Mouse (Mus musculus) heart, embryonic 10.5 days (tissue): ENCODE data around the gene Eef1akmt2. TPM values are rescaled to one million over a fixed set of nuclear protein-coding genes. Genes with fewer than 3 reads are reported as not detected.

Experiments used
- polyA plus RNA-seq: library from polyadenylated mRNA; unstranded; fragments of >200 nt; fragmentation: Nextera tagmentation; extraction: Ambion mirVana; gene quantifications from 2 replicates; pipeline ENCODE4 v1.2.1, GENCODE M21; 2016

Gene Eef1akmt2
- polyA plus RNA-seq, 1 experiment from 2014 or later: 54.1 TPM

Other genes starting within 250 kb of the Eef1akmt2 start
- gene Lhpp, start 242.0 kb downstream of the Eef1akmt2 start, polyA plus RNA-seq: 17.4 and 19.3 TPM in 2 replicates
- 17.7 and 18.4 TPM in 2 replicates for gene Fam53b, start 38.8 kb downstream of the Eef1akmt2 start, polyA plus RNA-seq
- 26.9 and 28.0 TPM in 2 replicates for gene Abraxas2, start 6.6 kb upstream of the Eef1akmt2 start, polyA plus RNA-seq
- 7.0 and 8.3 TPM in 2 replicates for gene Zranb1, start 78.5 kb upstream of the Eef1akmt2 start, polyA plus RNA-seq